Mouse (Mus musculus) liver, adult (tissue): Measurements from ENCODE around the gene Umodl1.

Source experiments
- GATA4 ChIP-seq: IDR thresholded peaks from 2 replicates; pipeline ENCODE4 v1.6.1; 2014; ENCODE audit warnings: mild to moderate bottlenecking, low read length; ENCODE audit not compliant: insufficient replicate concordance

Gene Umodl1

DNA sequence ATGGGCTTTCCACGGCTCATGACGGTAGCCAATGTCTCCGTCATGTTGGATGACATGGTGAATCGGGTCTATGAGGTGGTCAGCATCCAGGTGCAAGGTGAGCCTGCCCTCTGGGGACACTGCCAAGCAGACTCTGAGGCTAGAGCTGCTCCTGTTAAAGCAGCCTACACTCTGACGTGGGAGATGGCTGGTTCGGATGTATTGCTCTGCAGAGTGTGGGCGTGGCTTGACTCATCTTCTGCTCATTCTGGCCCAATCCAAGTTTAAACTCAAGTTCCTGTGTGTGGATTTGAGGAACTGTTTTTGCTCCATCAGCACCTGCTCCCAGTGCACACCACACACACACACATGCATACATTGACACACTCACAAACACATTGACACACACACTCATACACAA lies 17.4 kb downstream of the Umodl1 start:
- TF ChIP-seq GATA4 = no peak

- TF ChIP-seq GATA4 = no peak
Measured at GRCm38 (mm10) chr17:30973332-30973731, 18.9 kb downstream of the Umodl1 start.

DNA sequence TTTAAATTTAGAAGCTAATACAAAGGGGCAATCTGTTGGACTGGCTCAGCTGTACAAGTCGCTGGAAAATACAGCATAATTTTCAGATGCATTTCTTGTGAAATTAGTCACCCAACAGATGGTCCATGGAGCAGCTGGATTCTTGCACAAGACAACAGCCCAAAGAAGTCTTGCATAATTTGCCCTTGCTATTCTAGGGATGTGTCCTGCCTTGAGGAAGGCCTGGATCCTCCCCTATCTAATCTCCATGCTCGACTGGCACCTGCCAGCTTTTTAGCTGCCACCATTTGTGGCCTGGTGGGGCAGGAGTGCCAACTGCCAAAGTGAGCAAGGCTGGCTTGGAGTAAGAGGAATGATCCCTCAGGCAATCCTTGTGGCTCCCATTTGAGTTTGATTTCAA lies 22.9 kb downstream of the Umodl1 start:
- no peak for TF ChIP-seq GATA4

DNA sequence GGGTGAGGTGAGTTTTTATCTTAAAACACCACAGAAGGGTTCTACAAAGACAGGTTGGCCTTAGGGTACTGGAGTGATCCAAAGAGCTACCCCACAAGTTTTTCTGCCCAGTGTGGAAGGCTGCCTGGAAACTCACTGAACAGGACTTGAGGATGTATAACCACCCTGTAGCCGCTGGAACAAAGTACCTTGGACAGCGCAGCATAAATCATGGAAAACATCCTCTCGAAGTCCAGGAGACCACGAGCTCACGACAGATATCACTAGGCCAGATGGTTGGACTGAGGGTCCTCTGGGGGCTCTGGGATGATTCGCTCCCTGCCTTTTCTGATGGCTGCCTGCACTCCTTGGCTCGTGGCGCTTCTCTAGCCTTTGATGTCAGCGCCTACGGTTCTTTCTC lies 24.1 kb downstream of the Umodl1 start:
- no peak for TF ChIP-seq GATA4

GRCm38 (mm10) chr17:30983521-30983920 lies 29.1 kb downstream of the Umodl1 start:
- no peak for TF ChIP-seq GATA4

DNA sequence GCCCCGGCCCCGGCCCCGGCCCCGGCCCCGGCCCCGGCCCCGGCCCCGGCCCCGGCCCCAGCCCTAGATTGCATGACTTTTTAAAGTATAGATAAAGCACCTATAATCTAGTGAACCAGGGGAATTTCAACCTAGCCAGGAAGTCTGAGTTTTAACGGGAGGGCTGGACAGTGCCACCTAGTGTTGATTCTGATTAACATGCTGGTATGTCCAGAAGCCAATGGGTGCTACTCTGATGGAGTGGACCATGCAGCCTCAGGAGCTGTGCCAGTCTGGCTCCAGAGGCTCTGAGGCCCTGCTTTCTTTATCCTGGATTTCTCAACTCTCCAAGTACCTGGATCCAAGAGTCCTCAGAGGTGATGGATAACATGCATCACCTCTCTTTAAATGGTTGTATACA lies 35.8 kb downstream of the Umodl1 start:
- no peak for TF ChIP-seq GATA4

- TF ChIP-seq GATA4 = no peak
Measured at GRCm38 (mm10) chr17:30996296-30996695, 41.9 kb downstream of the Umodl1 start.

DNA sequence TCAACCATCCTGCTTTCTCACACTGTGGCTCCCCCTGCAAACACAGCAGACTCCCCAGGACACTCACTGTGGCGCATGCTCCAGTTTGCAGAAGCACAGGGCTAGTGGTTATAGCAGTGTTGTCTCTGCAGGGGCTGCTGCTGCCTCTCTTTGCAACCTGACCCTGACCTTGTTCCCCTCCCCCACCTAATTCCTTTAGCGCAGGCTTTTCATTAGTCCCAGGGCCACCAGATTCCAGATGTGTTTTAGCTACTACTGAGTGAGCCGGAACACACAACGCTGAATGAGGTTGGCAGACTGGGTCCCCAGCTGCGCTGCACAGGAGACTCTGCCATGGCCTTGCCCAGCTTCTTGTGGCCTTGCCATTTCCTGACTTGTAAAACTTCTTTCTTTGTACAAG lies 46.5 kb downstream of the Umodl1 start:
- TF ChIP-seq GATA4 = no peak

DNA sequence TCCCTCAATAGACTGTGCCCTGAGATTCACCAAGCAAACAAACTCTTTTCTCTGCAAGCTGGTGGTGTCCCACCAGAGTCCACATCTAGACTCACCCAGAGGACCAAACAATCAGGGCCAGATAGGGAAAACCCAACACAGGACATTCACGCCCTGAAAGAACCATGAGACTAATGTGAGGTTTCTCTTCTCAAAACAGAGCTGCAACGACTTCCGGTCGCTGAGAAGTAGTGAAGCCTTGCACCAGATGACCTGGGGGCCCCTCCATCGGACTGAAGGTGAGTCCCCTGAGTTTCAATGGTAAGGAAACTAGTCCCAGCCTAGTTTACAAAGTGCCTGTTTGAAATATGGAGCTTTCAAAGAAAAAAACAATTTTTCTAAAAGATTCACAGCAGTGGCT lies 48.2 kb downstream of the Umodl1 start:
- TF ChIP-seq GATA4 = no peak

DNA sequence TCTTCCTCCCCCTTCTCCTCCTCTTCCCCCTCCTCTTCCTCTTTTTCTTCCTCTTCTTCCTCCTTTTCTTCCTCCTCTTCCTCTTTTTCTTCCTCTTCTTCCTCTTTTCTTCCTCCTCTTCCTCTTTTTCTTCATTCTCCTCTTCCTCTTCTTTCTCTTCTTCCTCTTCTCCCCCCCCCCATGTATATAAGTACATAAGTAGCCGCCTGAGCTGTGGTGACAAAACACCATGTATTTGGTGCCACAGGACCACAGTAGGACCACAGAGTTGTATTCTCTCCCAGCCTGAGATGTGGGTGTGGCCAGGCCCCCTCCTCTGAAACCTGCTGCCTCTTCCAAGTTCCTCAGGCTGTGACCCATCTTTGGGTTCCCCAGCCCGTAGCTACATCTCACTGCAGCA lies 50.8 kb downstream of the Umodl1 start:
- TF ChIP-seq GATA4 = no peak

DNA sequence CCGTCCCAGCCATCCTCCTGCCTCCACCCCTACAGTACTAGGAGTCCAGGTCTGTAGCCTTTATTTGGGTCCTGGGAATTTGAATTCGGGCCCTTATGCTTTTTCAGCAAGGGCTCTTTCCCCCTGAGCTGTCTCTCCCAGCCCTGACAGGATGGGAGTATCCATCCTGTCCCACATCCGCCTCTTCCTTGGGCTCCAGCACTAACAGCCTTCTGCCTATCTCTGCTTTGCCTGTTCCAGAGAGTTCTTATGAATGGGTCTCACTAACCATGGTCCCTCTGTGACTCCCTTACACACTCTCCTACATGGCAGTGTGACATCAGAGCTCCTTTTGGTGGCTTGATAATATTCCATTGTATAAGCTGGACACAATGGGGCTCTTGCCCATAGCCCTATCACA lies 52.9 kb downstream of the Umodl1 start:
- no peak for TF ChIP-seq GATA4

DNA sequence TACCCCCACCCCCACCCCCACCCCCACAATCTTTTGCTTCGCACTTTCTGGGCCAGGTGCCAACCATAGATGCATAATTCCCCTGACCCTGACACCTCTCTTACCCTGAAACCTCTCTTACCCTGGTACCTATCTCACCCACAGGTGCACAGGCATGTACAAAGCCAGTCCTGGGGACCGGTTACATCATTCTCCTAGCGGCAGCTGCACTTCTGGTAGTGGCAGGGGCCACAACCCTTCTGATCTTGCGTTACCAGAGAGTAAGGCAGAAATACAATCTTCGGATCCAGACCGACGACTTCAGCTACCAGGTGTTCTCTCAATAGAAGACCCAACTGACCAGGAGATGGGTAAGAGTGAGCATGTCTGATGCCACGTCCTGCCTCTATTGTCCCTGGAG lies 54.0 kb downstream of the Umodl1 start:
- TF ChIP-seq GATA4 = no peak

DNA sequence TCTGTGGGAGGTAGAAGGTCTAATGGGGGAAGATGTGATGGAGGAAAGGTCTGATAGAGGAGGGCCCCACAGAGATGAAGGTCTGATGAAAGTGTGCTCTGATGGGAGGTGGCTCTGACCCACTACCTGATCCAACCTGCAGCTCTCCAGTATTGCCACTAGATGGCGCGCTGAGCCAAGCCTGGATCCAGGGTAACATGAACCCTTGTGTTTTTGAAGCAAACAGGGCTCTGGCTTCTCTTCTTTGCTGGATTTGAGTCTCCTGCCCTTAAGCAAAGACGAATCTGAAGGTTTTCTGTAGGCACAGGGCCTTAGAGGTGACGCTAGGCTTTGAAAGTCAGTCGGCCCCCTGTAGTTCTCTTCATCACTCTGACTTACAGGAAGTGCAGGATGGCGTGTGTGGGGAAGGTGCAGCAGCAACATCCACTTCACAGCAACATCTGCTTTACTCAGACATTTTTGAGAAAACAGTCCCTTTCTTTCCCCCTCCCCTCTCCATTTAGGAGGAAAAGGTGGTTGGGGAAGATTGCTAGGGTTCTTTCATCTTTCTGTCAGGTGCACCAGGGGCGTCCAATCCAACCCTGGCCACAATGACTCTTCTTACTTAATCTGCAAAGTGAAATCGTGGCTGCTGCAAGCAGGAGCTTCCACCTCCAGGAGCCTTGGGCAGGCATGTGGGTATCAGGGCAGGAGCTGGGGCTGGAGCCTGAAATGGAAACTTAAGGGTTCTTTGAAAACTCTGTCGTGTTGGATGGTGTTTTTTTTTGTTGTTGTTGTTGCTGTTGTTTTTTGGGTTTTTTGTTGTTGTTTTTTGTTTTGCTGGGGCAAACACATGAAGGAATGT lies 57.3 kb downstream of the Umodl1 start:
- TF ChIP-seq GATA4 = no peak

DNA sequence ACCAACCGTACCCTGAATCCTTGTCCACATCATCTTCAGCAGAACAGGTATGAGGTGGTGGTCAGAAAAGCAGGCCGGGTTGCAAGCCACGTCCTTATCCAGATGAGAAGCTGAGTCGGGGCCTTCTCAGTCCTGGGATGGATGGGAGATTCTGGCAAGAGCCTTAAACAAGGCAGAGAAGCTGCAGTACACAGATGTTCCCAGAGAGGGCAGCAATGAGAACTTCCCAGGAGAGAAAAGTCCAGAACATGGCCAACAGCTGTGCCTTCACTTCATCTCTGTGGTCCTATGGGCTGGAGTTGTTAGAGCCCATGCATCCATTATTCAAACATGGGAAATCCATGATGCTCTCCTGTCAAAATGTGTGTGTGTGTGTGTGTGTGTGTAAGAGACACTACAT lies 63.8 kb downstream of the Umodl1 start:
- TF ChIP-seq GATA4 = no peak

DNA sequence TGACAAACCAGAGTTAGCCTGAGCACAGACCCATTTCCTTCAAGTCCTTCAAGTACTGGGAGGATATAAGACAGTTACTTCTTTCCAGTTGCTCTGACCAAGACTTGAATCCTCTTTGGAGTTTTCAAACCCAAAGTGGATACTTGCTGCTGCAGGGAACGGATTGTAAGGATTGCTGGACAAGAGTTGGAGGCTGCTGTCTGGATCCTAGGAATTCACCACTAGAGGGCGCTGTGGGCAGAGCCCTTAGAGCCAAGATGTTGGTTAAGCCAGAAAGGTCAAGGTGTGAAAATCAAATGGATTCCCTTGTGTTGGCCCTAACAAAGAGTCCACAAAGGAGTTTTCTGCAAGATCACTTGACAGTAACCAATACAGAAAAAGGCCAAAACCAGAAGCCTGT lies 65.1 kb downstream of the Umodl1 start:
- no peak for TF ChIP-seq GATA4

- no peak for TF ChIP-seq GATA4
Measured at GRCm38 (mm10) chr17:31020078-31020477, 65.6 kb downstream of the Umodl1 start.

DNA sequence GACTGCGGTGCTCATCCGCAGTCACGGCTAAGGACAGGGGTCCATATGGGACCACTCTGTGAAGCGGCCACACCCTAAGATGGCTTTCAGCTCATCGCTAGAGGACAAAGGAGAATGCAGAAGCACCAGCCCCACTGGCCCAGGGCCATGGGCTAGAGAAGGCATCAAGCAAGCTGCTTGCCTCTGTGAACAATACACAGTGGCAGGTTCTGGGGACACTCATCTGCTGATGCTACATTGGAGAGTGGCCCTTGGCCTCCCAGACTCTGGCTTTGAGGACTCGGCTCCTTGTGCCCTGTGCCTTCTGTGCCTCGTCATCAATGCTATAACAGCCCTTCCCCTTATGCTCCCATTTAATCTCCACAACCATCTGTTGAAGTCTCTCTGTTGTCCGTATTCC lies 66.8 kb downstream of the Umodl1 start:
- TF ChIP-seq GATA4 = no peak
